Mouse (Mus musculus): ENCODE measurements around the gene Klf17. TPM values are rescaled to one million over a fixed set of nuclear protein-coding genes. Genes with fewer than 3 reads are reported as not detected.

The Klf17 gene
- polyA plus RNA-seq (2015; fragmentation: Nextera tagmentation; extraction: Ambion mirVana): not detected in 2 replicates

GRCm38 (mm10) chr4:117765416-117765815 lies at the start of gene Klf17:
Gene Klf17, minus strand, starts transcription at chr4:117765648.

GRCm38 (mm10) chr4:117724112-117724511 lies 41.3 kb downstream of the Klf17 start, which contains the start of gene Gm12845:
Gene Gm12845, plus strand, starts transcription at chr4:117724412.

Other genes with a start within 250 kb of the Klf17 start
- 53.6 and 57.4 TPM in 2 replicates for gene Eri3, start 215.3 kb downstream of the Klf17 start, polyA plus RNA-seq (2015; fragmentation: Nextera tagmentation; extraction: Ambion mirVana)
- 30.8 and 32.1 TPM in 2 replicates for gene Dmap1, start 83.4 kb downstream of the Klf17 start, polyA plus RNA-seq (2015; fragmentation: Nextera tagmentation; extraction: Ambion mirVana)
- not detected in 2 replicates for gene Gm12845, start 41.2 kb downstream of the Klf17 start, polyA plus RNA-seq (2015; fragmentation: Nextera tagmentation; extraction: Ambion mirVana)
- gene Slc6a9, start 68.9 kb upstream of the Klf17 start, polyA plus RNA-seq (2015; fragmentation: Nextera tagmentation; extraction: Ambion mirVana): 38.0 TPM in 2 replicates
- gene Ccdc24, start 106.9 kb upstream of the Klf17 start, polyA plus RNA-seq (2015; fragmentation: Nextera tagmentation; extraction: Ambion mirVana): 0.82 and 0.84 TPM in 2 replicates
- 3.5 and 4.9 TPM in 2 replicates for gene B4galt2, start 117.8 kb upstream of the Klf17 start, polyA plus RNA-seq (2015; fragmentation: Nextera tagmentation; extraction: Ambion mirVana)
- gene Atp6v0b, start 121.7 kb upstream of the Klf17 start, polyA plus RNA-seq (2015; fragmentation: Nextera tagmentation; extraction: Ambion mirVana): 189 and 209 TPM in 2 replicates
- gene Dph2, start 126.4 kb upstream of the Klf17 start, polyA plus RNA-seq (2015; fragmentation: Nextera tagmentation; extraction: Ambion mirVana): 8.2 and 8.8 TPM in 2 replicates
- 15.4 and 16.4 TPM in 2 replicates for gene Ipo13, start 149.4 kb upstream of the Klf17 start, polyA plus RNA-seq (2015; fragmentation: Nextera tagmentation; extraction: Ambion mirVana)
- gene Artn, start 164.1 kb upstream of the Klf17 start, polyA plus RNA-seq (2015; fragmentation: Nextera tagmentation; extraction: Ambion mirVana): 1.2 and 2.2 TPM in 2 replicates

Data from spleen, postnatal 0 days (tissue).